Mouse (Mus musculus): ENCODE measurements around the gene Naip1.
"Not testable (repeated sequence)": the region's sequence is repeated elsewhere in the genome, so short reads cannot be mapped to it uniquely, and the experiment has no call there.

The Naip1 gene

GRCm38 (mm10) chr13:100402930-100403637 lies 49.6 kb downstream of the Naip1 start:
- DNase-seq (ENCODE audit: low read depth in 1 of 2, low spot score in 2 of 2), result not testable (repeated sequence)

GRCm38 (mm10) chr13:100391021-100391420 lies 61.6 kb downstream of the Naip1 start:
- not testable (repeated sequence) for DNase-seq (ENCODE audit: low read depth in 1 of 2, low spot score in 2 of 2)

- no peak for DNase-seq (ENCODE audit: low read depth in 1 of 2, low spot score in 2 of 2)
These were observed 82.1 kb downstream of the Naip1 start for GRCm38 (mm10) chr13:100370536-100370935.
